Mouse (Mus musculus): ENCODE measurements around the gene Midn. TPM values are rescaled to one million over a fixed set of nuclear protein-coding genes. Genes with fewer than 3 reads are reported as not detected.
A peak's percentile ranks its signal among the peaks of the same experiment; 100 is the strongest.

Gene Midn
- 34.2 and 37.0 TPM in 2 replicates for polyA plus RNA-seq (2014; fragmentation: Nextera tagmentation; extraction: Ambion mirVana)

DNA sequence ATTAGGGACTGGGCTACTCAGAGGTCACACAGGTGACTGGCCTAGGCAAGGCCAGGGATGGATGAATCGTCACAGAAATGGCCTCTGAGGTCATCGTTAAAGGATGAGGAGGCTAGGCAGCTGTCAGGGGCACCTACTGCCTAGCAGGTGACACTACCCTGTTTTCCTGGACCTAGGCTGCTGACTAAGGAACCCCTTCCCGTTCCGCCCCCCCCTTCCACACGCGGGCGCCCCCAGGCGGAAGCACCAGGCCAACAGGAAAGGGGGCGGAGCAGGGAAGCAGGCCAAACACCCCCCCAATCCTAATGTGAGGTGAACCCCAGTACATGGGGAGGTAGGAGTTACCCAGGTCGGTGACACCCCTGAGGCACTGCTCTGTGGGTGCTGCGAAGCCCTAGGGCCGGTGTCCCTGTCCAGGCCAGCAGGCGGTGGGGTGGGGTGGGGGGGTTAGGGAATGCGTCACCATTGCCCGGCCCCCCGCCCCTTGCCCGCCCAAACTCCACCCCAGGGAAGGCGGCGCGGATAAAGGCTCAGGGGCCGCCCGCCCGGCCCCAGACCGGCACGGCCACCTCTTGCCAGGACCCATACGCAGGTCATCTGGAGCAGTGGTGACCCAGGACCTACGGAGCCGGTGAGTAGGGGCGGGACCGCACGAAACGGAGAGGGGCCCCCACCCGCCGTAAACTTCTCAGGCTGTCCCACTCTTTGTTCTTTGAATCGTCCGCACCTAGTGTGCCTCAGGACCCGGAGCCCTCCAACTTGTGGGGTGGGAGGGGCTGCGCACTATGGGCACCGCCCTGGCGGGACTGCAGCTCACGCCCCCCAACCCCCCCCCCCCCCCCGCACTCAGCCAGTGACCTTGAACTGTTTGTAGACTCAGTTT, at the start of gene Midn:
Gene Midn (plus strand): TSS at position 554 of the 883 bp plus-strand sequence.
- 0% methylated on average over 22 of the region's 42 CpGs for WGBS
- Histone ChIP-seq H3K9me3 (ENCODE audit: control insufficient read depth, low read length) (no peaks in the 10 kb centered on the region), H3K4me3 (ENCODE audit: low read depth, low read length) (peak within 1 kb of the TSS; percentile 85), H3K4me2 (ENCODE audit: low read depth, low read length) (peak within 1 kb of the TSS; percentile 93), H3K27ac (replicated peaks; ENCODE audit: low read depth, low read length) (peak within 1 kb of the TSS; percentile 98), H3K36me3 (ENCODE audit: control insufficient read depth, insufficient read depth, low read length) (peaks cover 56% of the 10 kb centered on the region), H3K4me1 (ENCODE audit: control insufficient read depth, insufficient read depth, low read length) (peaks cover 12% of the 10 kb centered on the region), H3K9ac (ENCODE audit: low read depth, low read length) (peak within 1 kb of the TSS; percentile 89), H3K27me3 (replicated peaks; ENCODE audit: control insufficient read depth, insufficient read depth, low read length) (no peaks in the 10 kb centered on the region)
- ATAC-seq (ENCODE audit: low read depth) (peak; percentile 39), DNase-seq (ENCODE audit: low spot score) (peak; percentile 93)

DNA sequence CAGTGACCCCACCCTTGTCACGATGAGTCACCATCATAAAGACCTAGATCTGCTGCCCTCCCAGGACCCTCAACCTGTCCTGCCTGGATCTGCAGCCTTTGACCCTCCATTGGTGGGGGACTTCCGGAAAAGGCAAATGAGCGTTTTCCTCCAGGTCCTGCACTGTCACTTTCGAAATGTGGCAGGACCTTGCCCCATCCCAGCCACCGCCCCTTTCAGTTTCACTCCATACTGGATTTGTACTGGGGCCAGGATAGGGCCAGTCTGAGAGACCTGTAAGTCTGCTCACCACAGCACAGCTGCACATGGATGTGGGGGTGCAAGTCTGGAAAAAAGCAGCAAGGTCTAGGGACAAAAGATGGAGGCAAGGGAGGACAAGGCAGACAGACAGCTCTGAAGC, 49.4 kb upstream of the Midn start:
- no peak for ATAC-seq (ENCODE audit: low read depth)
- peaks cover 20% of the 10 kb centered on the region for H3K4me1 ChIP-seq (ENCODE audit: control insufficient read depth, insufficient read depth, low read length)
- H3K4me3 ChIP-seq (ENCODE audit: low read depth, low read length) = no peak overlapping the region

DNA sequence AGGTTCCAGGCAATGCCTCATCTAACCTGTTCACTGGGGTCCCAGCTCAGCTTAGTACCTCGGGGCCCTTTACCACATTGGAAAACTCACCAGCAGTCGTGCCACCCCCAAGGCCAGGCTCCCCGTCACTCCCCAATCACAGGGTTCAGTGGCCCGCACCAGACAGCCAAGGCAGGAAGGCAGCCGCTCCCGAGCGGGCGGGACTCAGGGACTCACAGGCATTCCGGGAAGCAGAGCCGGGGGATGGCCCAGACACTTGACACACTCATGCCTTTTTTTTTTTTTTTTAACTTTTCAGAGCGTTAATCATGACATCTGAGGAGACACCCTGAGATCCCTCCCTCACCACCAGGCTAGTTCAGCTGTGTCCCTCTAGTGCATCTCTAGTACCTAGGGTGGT, 47.1 kb upstream of the Midn start:
- Histone ChIP-seq H3K27me3 (replicated peaks; ENCODE audit: control insufficient read depth, insufficient read depth, low read length) (no peaks in the 10 kb centered on the region), H3K36me3 (ENCODE audit: control insufficient read depth, insufficient read depth, low read length) (no peaks in the 10 kb centered on the region), H3K4me2 (ENCODE audit: low read depth, low read length) (peak overlapping the region; percentile 96), H3K9ac (ENCODE audit: low read depth, low read length) (no peak overlapping the region), H3K9me3 (ENCODE audit: control insufficient read depth, low read length) (no peaks in the 10 kb centered on the region), H3K4me3 (ENCODE audit: low read depth, low read length) (peak overlapping the region; percentile 92; the same call in 1 of the 2 replicates), H3K4me1 (ENCODE audit: control insufficient read depth, insufficient read depth, low read length) (peaks cover 20% of the 10 kb centered on the region), H3K27ac (replicated peaks; ENCODE audit: low read depth, low read length) (no peak overlapping the region)
- 65% methylated on average over 11 of the region's 11 CpGs for WGBS
- no peak for ATAC-seq (ENCODE audit: low read depth)
- no peak for DNase-seq (ENCODE audit: low spot score)

More for the DNA sequence above, 49.4 kb upstream of the Midn start:
- H3K9ac ChIP-seq (ENCODE audit: low read depth, low read length) = no peak overlapping the region
- H3K27ac ChIP-seq (replicated peaks; ENCODE audit: low read depth, low read length) = no peak overlapping the region
- H3K27me3 ChIP-seq (replicated peaks; ENCODE audit: control insufficient read depth, insufficient read depth, low read length) = no peaks in the 10 kb centered on the region
- H3K9me3 ChIP-seq (ENCODE audit: control insufficient read depth, low read length) = no peaks in the 10 kb centered on the region
- no peaks in the 10 kb centered on the region for H3K36me3 ChIP-seq (ENCODE audit: control insufficient read depth, insufficient read depth, low read length)
- no peak overlapping the region for H3K4me2 ChIP-seq (ENCODE audit: low read depth, low read length)
- WGBS = 76% methylated on average over 5 of the region's 5 CpGs
- no peak for DNase-seq (ENCODE audit: low spot score)

GRCm38 (mm10) chr10:80102216-80102915, 45.7 kb upstream of the Midn start:
- ATAC-seq (ENCODE audit: low read depth) (peak; percentile 87), DNase-seq (ENCODE audit: low spot score) (peak; percentile 92)
- Histone ChIP-seq H3K27me3 (replicated peaks; ENCODE audit: control insufficient read depth, insufficient read depth, low read length) (no peaks in the 10 kb centered on the region), H3K4me3 (ENCODE audit: low read depth, low read length) (peak overlapping the region; percentile 92), H3K4me1 (ENCODE audit: control insufficient read depth, insufficient read depth, low read length) (peaks cover 13% of the 10 kb centered on the region), H3K9me3 (ENCODE audit: control insufficient read depth, low read length) (no peaks in the 10 kb centered on the region), H3K27ac (replicated peaks; ENCODE audit: low read depth, low read length) (peak overlapping the region; percentile 30; the same call in 1 of the 2 replicates), H3K9ac (ENCODE audit: low read depth, low read length) (peak overlapping the region; percentile 90), H3K4me2 (ENCODE audit: low read depth, low read length) (peak overlapping the region; percentile 96), H3K36me3 (ENCODE audit: control insufficient read depth, insufficient read depth, low read length) (no peaks in the 10 kb centered on the region)
- under 1% methylated on average over 42 of the region's 59 CpGs for WGBS

- Histone ChIP-seq H3K27me3 (replicated peaks; ENCODE audit: control insufficient read depth, insufficient read depth, low read length) (no peaks in the 10 kb centered on the region), H3K36me3 (ENCODE audit: control insufficient read depth, insufficient read depth, low read length) (no peaks in the 10 kb centered on the region), H3K27ac (replicated peaks; ENCODE audit: low read depth, low read length) (no peak overlapping the region; the same call in 1 of the 2 replicates), H3K4me3 (ENCODE audit: low read depth, low read length) (no peak overlapping the region), H3K4me2 (ENCODE audit: low read depth, low read length) (peak overlapping the region; percentile 96; the same call in 1 of the 2 replicates), H3K9ac (ENCODE audit: low read depth, low read length) (no peak overlapping the region), H3K4me1 (ENCODE audit: control insufficient read depth, insufficient read depth, low read length) (peaks cover 8% of the 10 kb centered on the region), H3K9me3 (ENCODE audit: control insufficient read depth, low read length) (no peaks in the 10 kb centered on the region)
- no peak for ATAC-seq (ENCODE audit: low read depth)
- no peak for DNase-seq (ENCODE audit: low spot score)
- WGBS = 84% methylated on average over 2 of the region's 2 CpGs
Observed at GRCm38 (mm10) chr10:80103032-80103431, 45.0 kb upstream of the Midn start.

DNA sequence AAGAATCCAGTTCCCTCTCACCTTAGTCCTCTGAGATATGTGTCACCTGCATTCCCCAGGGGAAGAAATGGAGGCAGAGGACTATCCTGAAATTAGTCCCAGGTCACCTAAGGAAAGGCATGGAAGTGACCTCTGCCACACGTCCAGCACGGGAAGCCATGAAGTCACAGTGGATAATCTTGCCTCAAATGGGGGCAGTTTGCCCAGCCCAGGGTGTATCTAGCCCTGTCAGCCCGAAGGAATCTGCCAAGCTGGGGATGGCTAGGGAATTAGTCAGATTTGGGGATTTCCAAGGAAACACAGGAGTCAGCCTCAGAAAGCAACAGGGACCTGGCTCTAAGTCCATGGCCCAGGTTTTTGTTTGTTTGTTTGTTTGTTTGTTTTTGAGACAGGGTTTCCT, 43.9 kb upstream of the Midn start:
- H3K27me3 ChIP-seq (replicated peaks; ENCODE audit: control insufficient read depth, insufficient read depth, low read length) = no peaks in the 10 kb centered on the region
- no peak overlapping the region for H3K4me3 ChIP-seq (ENCODE audit: low read depth, low read length)
- H3K4me2 ChIP-seq (ENCODE audit: low read depth, low read length) = no peak overlapping the region
- ATAC-seq (ENCODE audit: low read depth) (no peak), DNase-seq (ENCODE audit: low spot score) (no peak)
- 75% methylated on average over 3 of the region's 3 CpGs for WGBS
- H3K27ac ChIP-seq (replicated peaks; ENCODE audit: low read depth, low read length) = no peak overlapping the region
- no peak overlapping the region for H3K9ac ChIP-seq (ENCODE audit: low read depth, low read length)
- no peaks in the 10 kb centered on the region for H3K36me3 ChIP-seq (ENCODE audit: control insufficient read depth, insufficient read depth, low read length)
- no peaks in the 10 kb centered on the region for H3K9me3 ChIP-seq (ENCODE audit: control insufficient read depth, low read length)
- H3K4me1 ChIP-seq (ENCODE audit: control insufficient read depth, insufficient read depth, low read length) = peaks cover 8% of the 10 kb centered on the region

DNA sequence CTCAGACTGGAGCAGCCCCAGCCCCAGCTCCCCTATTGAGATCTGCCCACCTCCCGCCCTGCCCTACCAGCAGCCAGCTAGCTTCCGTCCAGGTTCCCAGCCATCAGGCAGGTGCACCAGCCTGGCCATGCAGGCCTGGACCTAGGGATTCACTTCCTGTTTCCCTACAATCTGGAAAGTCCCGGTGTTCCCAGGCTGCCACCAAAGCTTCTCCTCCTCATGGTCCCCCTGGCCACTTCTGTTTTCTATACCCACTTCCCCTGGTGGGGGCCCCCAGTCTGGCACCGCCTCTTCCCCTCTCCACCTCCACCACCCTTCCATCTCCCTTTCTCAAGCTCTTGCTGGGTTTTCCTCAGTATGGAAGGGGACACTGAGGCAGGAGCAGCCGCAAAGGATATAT, 42.6 kb upstream of the Midn start, which contains the start of gene Sbno2:
Gene Sbno2 (minus strand): TSS at position 112 of the 400 bp plus-strand sequence.
- peaks cover 8% of the 10 kb centered on the region for H3K4me1 ChIP-seq (ENCODE audit: control insufficient read depth, insufficient read depth, low read length)
- H3K9me3 ChIP-seq (ENCODE audit: control insufficient read depth, low read length) = no peaks in the 10 kb centered on the region
- no peak for DNase-seq (ENCODE audit: low spot score)
- peak within 1 kb of the TSS; percentile 45 for H3K27ac ChIP-seq (replicated peaks; ENCODE audit: low read depth, low read length)
- peak within 1 kb of the TSS; percentile 30 for H3K4me2 ChIP-seq (ENCODE audit: low read depth, low read length)
- H3K36me3 ChIP-seq (ENCODE audit: control insufficient read depth, insufficient read depth, low read length) = no peaks in the 10 kb centered on the region
- H3K27me3 ChIP-seq (replicated peaks; ENCODE audit: control insufficient read depth, insufficient read depth, low read length) = no peaks in the 10 kb centered on the region
- no peak within 1 kb of the TSS; the same call in 1 of the 2 replicates for H3K4me3 ChIP-seq (ENCODE audit: low read depth, low read length)
- H3K9ac ChIP-seq (ENCODE audit: low read depth, low read length) = 0 out of 2 replicates have a peak within 1 kb of the TSS, but pooled peaks have one; percentile 21
- ATAC-seq (ENCODE audit: low read depth) = no peak
- WGBS = 71% methylated on average over 5 of the region's 5 CpGs

- 0 out of 2 replicates have a peak overlapping the region, but pooled peaks have one; percentile 21 for H3K9ac ChIP-seq (ENCODE audit: low read depth, low read length)
- no peaks in the 10 kb centered on the region for H3K27me3 ChIP-seq (replicated peaks; ENCODE audit: control insufficient read depth, insufficient read depth, low read length)
- DNase-seq (ENCODE audit: low spot score) (peak; percentile 77), ATAC-seq (ENCODE audit: low read depth) (peak; percentile 70; the same call in 1 of the 2 replicates)
- no peaks in the 10 kb centered on the region for H3K9me3 ChIP-seq (ENCODE audit: control insufficient read depth, low read length)
- no peaks in the 10 kb centered on the region for H3K36me3 ChIP-seq (ENCODE audit: control insufficient read depth, insufficient read depth, low read length)
- H3K4me3 ChIP-seq (ENCODE audit: low read depth, low read length) = no peak overlapping the region; the same call in 1 of the 2 replicates
- H3K4me1 ChIP-seq (ENCODE audit: control insufficient read depth, insufficient read depth, low read length) = peaks cover 8% of the 10 kb centered on the region
- 59% methylated on average over 5 of the region's 5 CpGs for WGBS
- H3K4me2 ChIP-seq (ENCODE audit: low read depth, low read length) = peak overlapping the region; percentile 30
- H3K27ac ChIP-seq (replicated peaks; ENCODE audit: low read depth, low read length) = peak overlapping the region; percentile 45
Observed at GRCm38 (mm10) chr10:80105926-80106325, 42.1 kb upstream of the Midn start.

All from embryonic facial prominence, embryonic 14.5 days (tissue).